Mouse (Mus musculus): ENCODE measurements around the gene Ly6g5b. TPM values are rescaled to one million over a fixed set of nuclear protein-coding genes. Genes with fewer than 3 reads are reported as not detected.

The Ly6g5b gene
- total RNA-seq, 2 experiments from 2014 or later: 0.59 TPM; not detected in 1

GRCm38 (mm10) chr17:35121143-35121799 lies 6.0 kb upstream of the Ly6g5b start, which contains the start of gene Gpank1:
Gene Gpank1 (plus strand): TSS chr17:35121455.
- intact Hi-C loops (cut with DNase I): loop anchor here (5.0 kb wide), 1 partner anchor 116 kb away; the partner anchor contains the start of gene Nfkbil1
- peak; percentile 98 to 99 for DNase-seq (ENCODE audit: low spot score in 2 of 2)

- intact Hi-C loops (cut with DNase I): loop anchor here (5.0 kb wide), 1 partner anchor 117 kb away; the partner anchor contains the start of gene Nfkbil1
- DNase-seq (ENCODE audit: low spot score in 2 of 2): peak in 1 of 2 experiments; percentile 37
Measured at GRCm38 (mm10) chr17:35120745-35121142, 5.5 kb upstream of the Ly6g5b start.

- DNase-seq (ENCODE audit: low spot score in 2 of 2): no peak
- intact Hi-C loops (cut with DNase I): no loop called here
Measured at GRCm38 (mm10) chr17:35111774-35112173, 3.5 kb downstream of the Ly6g5b start.

- intact Hi-C loops (cut with DNase I): no loop called here
Measured at GRCm38 (mm10) chr17:35108097-35108496, 7.1 kb downstream of the Ly6g5b start, which contains the start of gene Ly6g5c. Gene Ly6g5c (plus strand): TSS chr17:35108279.

GRCm38 (mm10) chr17:35106522-35106921 lies 8.7 kb downstream of the Ly6g5b start:
- intact Hi-C loops (cut with DNase I): loop anchor here (2.0 kb wide), 1 partner anchor 86 kb away; no protein-coding TSS in a partner anchor
- no peak for DNase-seq (ENCODE audit: low spot score in 2 of 2)

More at GRCm38 (mm10) chr17:35108097-35108496, 7.1 kb downstream of the Ly6g5b start, which contains the start of gene Ly6g5c:
- DNase-seq (ENCODE audit: low spot score in 2 of 2): no peak

DNA sequence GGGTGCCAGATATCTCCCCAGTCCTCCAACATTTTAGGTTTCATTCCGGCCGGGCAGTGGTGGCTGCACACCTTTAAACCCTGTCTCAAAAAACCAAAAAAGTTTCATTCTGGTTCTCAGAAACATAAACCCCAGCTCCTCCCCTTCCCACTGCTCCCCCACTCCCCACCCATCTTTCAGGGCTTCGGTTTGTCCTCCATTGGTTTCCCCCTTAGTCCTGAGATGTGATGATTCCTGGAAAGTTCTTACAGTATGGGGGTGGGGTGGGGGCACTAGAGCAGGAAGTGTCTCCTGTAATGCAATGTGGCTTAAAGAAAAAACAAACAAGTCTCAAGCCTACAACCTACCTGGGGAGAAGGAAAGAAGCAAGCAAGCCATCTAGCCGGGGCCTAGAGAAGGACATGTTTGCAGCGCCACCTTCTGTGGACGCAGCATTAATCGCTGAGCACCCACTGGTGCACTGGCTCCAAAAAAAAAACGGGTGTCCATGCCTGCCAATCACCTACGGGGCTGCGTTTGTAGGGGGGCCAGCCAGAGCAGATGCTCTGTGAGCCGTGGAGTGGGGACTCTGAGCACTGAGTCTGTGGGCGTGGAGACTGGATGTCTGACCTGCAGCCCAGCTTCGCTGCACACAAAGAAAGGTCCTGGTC lies 9.4 kb downstream of the Ly6g5b start:
- intact Hi-C loops (cut with DNase I): loop anchor here (2.0 kb wide), 1 partner anchor 85 kb away; no protein-coding TSS in a partner anchor
- peak in 1 of 2 experiments; percentile 35 for DNase-seq (ENCODE audit: low spot score in 2 of 2)

DNA sequence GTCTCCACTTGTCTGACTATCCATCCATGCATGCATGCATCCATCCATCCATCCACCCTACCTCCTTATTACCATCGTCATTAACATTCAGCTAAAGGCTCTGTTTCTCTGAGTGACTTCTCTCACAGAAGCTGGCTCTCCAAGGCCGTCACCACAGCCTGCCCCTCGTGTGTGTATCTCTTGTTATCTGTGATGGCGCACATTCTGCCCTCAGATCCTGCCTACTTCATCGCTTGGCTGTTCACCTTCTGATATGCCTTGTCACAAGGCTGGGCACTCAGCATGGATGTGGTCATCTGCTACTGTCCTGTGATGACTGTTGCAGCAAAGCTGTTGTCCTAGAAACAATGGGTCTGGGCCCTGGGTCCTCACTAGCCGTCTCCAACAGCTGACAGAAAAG lies 10.5 kb downstream of the Ly6g5b start:
- intact Hi-C loops (cut with DNase I): no loop called here

DNA sequence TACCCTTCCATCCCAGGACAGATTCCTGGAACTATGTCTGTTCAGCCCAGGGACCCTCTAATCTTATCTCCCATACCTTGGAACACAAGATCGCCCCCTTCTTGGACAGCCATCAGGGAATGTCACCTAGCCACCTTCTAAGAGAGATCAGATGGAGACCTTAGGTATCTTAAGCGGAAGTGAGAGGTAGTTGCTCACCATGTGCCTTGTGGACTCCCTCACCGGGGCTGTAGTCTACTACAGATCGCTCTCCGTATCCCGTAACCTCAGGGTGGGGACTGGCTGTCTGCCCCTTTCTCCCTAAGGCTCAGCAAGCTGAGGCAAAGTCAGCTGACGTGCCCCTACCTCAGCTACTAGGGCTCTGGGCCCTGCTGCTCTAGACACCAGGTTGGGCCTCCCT lies 11.1 kb downstream of the Ly6g5b start:
- intact Hi-C loops (cut with DNase I): no loop called here
- DNase-seq (ENCODE audit: low spot score in 2 of 2): no peak

More for the DNA sequence above, 10.5 kb downstream of the Ly6g5b start:
- no peak for DNase-seq (ENCODE audit: low spot score in 2 of 2)

DNA sequence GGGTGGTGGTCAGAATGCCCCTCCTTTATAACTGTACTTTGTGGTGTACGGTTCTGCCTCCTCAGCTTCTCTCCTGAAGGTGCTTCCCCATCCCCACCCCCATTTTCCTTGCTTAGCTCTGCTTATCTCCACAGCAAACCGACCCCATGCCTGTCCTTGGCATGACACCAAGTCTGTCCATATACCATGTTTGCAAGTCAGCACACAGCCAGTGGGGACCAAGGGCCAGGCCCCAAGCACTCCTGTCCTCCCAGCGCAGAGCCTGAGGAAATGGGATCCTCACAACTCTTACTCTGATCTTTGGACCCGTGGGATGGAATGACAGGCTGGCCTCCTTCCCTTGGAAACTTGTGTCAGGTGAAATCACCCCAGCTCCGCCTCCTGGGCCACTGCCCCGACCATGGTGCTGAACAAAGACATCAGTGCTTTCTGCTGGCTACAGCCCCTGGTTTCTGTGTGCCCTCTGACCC lies 12.0 kb downstream of the Ly6g5b start:
- no peak for DNase-seq (ENCODE audit: low spot score in 2 of 2)
- intact Hi-C loops (cut with DNase I): no loop called here

DNA sequence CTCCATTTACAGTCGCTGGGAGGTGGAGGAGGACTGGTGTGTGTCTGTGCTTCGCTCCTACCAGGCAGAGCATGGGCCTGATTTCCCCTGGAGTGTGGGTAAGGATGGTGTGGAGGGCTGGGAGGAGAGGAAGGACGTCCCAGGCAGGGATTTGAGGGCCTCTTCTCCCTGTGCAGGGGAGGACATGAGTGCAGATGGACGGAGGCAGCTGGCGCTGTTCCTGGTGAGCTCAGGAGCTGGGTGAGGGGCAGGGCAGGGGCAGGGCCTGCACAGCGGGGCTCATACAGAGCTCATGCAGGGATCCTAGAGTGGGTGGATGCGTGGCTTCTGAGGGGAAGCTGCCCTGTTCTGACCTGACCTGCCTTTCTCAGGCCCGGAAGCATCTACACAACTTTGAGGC lies 12.9 kb downstream of the Ly6g5b start:
- intact Hi-C loops (cut with DNase I): no loop called here
- DNase-seq (ENCODE audit: low spot score in 2 of 2): no peak

- DNase-seq (ENCODE audit: low spot score in 2 of 2): no peak
- intact Hi-C loops (cut with DNase I): no loop called here
Measured at GRCm38 (mm10) chr17:35101161-35101560, 14.1 kb downstream of the Ly6g5b start.

DNA sequence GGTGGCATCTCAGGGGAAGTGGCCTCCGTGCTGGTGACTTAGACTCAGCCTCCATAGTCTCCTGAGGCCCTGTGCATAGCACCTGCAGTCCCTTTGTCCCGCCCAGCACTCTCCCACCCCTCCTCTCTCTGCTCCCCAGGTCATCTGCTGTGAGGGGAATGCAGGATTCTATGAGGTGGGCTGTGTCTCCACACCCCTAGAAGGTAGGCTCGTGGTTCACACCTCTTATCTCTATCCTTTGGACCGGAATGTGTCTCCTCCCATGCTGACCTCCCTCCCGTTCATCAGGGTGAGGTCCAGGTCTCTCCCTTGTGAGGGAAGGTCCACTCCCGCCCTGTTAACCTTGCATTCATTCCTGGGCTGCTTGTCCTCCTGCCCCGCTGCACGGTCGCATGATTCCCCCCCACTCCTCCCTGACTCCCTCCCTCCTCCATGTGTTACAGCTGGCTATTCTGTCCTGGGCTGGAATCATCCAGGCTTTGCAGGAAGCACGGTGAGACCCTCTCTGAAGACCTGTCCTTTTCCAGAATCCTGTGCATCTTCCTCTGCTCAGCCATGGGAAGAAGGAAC lies 14.9 kb downstream of the Ly6g5b start:
- DNase-seq (ENCODE audit: low spot score in 2 of 2): no peak
- intact Hi-C loops (cut with DNase I): no loop called here

GRCm38 (mm10) chr17:35097164-35097655 lies 18.0 kb downstream of the Ly6g5b start:
- intact Hi-C loops (cut with DNase I): no loop called here
- DNase-seq (ENCODE audit: low spot score in 2 of 2): peak; percentile 39 to 68

DNA sequence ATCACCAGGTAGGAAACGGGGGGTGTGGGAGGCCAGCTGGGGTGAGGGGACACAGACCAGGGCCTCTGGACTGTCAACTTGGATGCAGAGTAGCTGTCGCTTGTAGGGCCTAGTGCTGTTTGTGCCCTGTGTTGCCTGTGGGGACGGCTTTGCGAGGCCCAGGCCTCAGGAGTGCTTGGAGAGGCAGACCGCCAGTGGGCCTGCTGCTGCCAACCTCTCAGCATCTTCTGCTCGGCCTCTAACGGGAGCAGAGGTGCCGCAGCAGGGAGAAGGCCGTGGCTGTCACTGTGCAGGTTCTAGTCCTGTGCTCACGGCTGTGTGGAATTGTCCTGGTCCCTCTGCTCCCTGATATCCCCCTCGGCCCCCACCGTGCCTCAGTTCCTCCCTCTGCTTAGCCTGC lies 18.6 kb downstream of the Ly6g5b start:
- no peak for DNase-seq (ENCODE audit: low spot score in 2 of 2)
- intact Hi-C loops (cut with DNase I): no loop called here

DNA sequence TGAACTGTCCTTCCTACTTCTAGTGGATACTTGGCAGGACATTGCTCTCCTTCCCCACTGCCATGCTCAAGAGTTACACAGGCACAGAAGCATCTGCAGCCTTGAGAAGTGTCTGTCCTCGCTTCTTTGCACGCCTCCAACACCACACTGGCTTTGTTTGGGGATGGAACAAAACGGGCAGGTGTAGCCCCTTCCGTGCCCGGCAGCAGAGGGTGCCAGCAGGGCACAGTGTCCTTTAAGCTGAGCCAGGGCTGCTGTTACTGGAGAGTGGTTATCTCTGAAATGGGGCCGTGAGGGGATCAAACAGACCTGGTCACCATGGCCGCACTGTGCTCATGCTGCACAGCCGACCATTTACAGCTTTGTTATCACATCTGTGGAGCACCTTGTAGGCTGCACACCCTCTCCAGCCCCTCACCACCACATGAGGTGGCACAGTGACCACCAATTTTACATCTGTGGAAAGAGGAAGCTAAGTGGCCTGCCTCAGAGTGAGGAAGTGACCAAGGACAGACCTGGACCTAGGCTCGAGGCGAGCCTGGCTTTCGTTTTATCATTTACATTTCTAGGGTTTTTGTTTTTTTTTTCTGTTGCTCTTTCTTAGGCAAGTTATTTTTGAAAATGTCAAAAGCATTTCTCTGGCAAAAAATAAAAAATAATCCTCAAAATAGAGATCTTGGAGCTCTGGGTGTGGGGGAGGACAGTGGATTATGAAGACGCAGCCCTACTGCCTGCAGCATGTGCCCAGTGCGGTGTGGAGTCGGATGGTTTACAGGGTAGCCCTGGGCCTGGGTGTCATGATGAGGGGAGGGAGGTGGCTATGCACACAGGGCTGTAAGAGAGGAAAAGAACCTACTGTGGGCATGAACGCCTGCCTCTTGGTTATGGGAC lies 20.5 kb downstream of the Ly6g5b start:
- intact Hi-C loops (cut with DNase I): no loop called here
- no peak for DNase-seq (ENCODE audit: low spot score in 2 of 2)

DNA sequence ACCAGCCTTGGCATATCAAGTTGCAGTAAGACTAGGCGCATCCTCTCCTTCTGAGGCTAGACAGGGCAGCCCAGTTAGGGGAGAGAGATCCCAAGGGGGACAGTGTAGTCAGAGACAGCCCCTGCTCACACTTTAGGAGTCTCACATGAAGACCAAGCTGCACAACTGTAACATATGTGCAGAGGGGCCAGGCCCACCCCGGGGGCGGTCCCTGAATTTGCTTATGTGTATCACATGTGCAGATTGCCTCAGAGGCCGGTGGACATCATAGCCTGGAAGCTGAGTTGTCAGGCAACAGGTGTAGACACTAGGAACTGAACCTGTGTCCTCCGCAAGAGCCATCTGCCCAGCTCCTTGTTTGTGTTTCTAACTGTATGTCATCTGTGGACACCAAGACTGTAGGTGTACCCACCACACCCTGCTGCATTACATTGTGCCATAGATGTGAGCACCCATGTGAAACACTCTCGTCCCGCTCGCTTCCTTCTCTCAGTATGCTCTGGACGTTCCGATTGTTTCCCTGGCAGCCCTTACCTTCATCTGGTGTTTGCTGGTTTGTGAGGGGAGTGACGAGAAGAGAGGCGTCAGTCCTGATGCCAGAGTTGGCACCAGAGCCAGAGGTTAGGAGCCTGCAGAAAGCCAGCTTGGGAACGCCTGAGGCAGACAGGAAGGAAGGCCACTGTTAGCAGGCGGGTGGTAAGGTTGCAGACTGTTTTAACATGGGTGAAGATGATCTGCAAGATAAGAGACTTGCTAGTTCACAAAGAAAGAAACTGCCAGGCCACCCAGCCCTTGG lies 22.6 kb downstream of the Ly6g5b start:
- no peak for DNase-seq (ENCODE audit: low spot score in 2 of 2)
- intact Hi-C loops (cut with DNase I): no loop called here

DNA sequence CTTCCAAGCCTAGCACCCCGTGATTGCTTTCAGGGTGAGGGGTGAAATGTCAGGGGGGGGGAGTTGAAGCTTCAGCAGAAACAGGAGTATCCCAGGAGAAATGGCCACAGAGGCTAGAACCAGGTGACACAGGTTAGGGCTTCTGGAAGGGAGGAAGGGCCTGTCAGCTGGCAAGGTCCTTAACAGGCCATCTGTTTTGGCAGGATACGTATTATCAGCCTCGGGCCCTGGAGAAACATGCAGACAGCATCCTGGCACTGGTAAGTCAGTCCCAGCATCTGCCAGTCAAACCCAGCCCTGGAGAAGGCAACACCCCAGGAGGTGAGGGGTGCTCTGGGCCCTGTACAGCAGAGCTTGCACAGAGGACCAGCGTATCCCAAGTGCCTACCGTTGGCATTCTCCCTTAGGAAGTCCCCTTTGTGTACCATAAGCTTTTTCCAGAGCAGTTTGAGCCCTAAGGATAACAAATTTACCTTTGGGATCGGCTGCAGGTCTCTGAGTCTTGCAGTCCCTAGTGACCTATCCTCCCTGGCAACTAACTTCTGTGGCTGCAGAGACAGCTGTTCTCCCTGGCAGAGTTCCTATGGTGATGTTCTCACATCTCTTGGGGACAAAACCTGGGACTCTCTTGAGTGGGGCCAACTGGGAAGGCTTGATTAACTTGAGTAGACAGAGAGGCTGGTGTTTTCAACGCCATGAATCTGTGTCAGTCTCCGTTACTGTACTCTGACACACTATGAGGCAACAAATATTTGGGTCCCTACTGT lies 24.9 kb downstream of the Ly6g5b start:
- no peak for DNase-seq (ENCODE audit: low spot score in 2 of 2)
- intact Hi-C loops (cut with DNase I): no loop called here

All from left cerebral cortex, postnatal 14 days (tissue).